Mouse (Mus musculus): ENCODE results near the gene Rab1a.
A peak's percentile ranks its signal among the peaks of the same experiment; 100 is the strongest.
"Not testable (repeated sequence)": the region's sequence is repeated elsewhere in the genome, so short reads cannot be mapped to it uniquely, and the experiment has no call there.

Rab1a gene

DNA sequence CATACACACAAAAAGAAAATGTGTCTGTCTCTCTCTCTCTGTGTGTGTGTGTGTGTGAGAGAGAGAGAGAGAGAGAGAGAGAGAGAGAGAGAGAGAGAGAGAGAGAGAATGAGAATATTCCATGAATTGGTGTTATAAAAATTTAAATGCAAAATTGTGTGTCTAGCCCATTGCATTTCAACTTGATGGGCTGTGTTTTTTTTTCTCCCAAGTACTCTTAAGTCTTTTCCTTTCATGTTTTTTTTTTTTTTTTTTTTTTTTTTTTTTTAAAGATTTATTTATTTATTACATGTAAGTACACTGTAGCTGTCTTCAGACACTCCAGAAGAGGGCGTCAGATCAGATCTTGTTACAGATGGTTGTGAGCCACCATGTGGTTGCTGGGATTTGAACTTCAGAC lies 20.4 kb downstream of the Rab1a start:
- DNase-seq: not testable (repeated sequence)

DNA sequence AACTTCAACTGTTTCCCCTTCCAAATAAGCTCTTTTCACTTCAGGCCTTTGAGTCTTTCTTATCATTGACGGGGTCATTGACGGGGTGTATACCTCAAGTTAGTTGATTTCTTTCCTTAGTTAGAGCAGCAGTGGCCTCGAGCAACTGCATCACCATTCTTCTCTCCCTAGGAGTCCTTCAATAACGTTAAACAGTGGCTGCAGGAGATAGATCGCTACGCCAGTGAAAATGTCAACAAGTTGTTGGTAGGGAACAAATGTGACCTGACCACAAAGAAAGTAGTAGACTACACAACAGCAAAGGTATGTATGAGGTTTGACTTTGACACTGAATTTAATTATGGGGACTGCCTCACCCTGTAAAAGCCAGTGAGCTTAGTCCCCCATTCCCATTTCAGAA lies 23.0 kb downstream of the Rab1a start:
- DNase-seq: no peak

DNA sequence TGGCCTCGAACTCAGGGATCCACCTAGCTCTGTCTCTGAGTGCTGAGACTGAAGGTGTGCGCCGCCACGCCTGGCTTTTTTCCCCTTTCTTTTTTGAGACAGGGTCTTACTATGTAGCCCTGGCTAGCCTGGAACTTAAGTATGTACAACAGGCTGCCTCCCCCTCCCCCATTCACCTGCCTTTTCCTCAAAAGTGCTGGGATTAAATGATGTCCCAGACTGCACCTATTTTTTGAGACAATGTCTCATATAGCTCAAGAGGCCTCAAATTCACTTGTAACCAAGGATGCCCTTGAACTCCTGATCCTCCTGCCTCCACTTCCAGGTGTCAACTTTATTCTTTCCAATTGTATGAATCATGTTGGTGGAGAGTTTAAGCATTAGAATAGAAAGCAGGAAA lies 24.7 kb downstream of the Rab1a start:
- DNase-seq: no peak

DNA sequence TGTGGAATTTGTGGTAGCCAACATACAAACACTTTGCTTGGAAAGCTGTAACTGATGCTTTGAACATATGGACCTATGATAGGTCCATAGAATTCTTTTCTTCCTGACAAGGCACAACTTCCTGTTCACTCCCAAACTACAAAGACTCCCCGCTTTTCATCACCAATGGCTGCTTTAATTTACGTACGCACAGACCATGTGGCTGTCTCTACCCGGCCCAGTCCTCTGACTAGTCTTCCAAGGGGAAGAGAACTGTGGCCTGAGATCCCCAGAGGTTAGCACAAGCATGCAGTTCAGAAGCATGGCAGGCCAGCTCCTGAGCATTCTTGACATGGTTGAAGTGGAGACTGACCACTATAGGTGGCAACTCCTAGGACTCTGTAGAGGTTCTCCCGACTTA lies 27.4 kb downstream of the Rab1a start:
- DNase-seq: no peak

DNA sequence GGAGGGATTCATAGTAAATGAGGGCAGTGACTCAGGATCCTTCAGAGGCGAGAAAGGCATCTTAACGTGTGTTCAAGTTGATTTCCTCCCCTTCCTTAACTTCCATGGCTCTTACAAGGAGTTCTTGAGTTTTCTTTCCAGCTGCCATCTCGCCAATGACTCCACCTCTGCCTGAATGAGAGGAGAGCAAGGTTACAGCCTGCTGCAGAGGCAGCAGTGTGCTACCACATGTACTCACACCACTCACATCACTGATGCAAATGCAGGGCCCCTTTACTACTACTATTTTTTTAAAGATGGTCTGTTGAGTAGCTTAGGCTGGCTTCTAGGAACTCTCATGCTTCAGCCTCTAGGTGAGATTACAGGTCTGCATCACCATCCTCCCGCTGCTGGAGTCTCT lies 28.1 kb downstream of the Rab1a start:
- DNase-seq: no peak

DNA sequence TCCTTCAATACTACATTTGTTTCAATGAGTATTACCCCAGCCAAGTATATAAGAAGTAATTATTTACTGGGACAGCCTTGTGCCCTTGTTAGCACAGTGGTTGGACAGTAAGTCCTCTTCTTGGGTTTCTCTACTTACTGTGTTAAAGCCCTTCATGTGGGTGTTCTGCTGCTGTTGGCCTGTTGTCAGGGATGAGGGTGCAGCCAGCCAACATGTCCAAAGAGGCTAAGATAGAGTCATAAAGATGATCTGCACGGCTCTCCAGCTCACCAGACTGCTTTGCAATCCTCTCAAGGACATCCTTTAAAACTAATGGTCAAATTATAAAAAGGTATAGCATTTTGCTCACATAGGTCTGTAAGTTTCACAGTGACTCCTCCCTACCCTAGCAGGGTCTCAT lies 29.1 kb downstream of the Rab1a start:
- no peak for DNase-seq

DNA sequence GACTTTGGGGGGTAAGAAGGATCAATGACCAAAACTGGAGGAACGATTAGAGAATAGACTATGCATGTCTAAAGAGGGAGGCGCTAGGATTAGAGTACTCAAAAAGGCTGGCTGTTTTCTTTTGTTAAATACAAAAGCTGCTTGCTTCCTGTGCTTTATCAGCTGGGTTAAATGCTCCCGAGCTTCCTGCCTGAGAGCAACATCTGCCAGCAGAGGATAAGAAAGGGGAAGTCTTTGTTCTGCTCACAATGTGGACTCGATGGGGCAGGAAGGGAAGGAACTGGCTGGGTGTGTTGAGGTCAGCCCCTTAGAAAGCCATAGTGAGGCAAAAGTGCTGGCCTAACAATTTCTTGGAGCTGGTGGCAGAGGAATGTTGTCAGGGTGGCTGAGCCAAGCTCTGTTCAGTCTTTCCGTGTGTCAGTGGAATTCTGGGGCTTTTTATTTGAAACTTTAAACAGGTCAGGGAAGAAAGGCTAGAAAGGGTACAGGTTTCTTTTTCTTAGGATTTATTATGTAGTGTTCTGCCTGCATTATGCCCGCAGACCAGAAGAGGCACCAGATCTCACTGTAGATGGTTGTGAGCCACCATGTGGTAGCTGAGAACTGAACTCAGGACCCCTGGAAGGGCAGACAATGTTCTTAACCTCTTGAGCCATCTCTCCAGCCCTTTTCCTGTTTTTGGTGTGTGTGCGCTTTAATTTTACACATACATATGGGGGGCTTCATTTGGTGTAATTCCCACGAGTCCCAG lies 30.1 kb downstream of the Rab1a start:
- no peak for DNase-seq

DNA sequence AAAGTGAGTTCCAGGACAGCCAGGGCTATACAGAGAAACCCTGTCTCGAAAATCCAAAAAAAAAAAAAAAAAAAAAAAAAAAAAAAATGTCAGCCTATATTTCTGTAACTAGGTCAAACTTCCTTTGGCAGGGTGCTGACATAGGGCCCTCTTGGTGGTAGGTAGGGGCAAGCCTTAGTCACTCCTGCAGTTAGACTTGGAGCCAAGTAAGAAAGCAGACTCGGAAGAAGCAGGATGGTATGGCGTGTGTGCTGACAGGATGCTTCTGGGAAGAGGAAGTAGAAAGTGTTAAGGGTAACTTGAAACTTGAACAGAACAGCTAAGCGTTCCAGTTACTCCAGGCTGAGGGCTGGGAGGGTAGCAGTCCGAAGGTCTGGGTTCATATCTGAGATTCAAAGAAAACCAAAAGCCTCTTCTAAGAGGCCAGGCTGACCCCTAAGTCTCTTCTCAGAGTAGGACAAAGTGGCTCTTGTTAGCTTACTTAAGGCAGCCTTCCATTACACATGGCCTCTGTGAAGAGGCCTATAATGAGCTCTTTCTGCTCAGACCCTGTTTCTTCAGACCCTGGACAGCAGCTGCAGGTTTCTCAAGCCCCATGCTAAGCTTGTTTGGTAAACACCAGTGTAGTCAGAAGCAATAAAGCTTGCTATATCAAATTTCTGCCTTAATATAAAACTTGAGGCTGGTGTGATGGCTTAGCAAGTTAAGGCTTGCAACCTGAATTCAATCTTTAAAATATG lies 31.0 kb downstream of the Rab1a start:
- DNase-seq: no peak

DNA sequence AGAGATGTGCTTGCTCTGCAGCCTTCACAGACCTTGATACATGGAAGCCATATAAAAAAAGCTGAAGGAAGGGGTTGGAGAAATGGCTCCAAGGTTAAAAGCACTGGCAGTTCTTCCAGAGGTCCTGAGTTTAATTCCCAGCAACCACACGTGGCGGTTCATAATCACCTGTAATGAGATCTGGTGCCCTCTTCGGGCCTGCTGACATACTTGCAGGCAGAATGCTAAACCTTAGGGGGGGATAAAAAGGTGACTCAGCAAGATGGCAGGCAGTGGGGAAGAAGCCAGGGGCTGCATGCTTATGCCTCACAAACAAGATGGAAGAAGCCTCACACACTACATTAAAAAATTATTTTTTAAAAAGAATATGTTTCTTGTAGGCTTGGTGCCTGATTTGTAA lies 33.0 kb downstream of the Rab1a start:
- DNase-seq: no peak

DNA sequence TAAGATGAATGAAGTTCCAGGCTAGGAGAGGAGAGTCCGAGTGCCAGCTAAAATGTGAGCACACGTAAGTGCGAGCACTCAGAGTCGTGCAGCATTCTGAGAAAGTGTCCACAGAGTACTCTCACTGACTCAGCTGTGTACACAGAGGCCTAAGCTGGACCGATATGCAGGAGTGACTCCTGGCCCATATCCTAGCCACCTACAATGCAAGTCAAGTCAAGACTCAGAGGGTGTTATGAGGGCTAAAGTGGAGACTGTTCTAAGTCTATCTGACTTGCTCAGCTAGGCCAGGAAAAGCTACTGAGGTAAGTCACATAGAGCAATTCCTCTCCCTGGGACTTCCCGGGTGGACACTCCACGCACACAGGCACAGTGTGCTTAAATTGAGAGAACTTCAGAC lies 35.8 kb downstream of the Rab1a start:
- no peak for DNase-seq

DNA sequence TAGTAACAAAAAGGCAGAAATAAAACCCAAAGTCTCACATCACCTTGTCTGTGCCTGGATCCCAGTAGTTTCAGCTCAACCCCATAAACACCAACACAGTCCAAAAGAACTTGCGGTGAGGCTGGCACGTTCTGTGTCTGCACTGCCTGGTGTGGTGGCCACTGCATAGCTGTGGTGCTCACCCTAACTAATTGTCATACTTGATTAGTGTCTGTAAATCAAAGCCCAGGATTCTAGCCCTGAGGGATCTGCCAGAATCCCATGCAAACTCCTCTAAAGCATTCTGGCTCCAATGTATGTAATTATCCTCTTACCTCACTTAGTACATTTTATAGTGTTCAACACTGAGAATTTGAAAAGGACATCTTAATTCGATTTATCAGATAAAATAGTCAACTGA lies 36.7 kb downstream of the Rab1a start:
- no peak for DNase-seq

DNA sequence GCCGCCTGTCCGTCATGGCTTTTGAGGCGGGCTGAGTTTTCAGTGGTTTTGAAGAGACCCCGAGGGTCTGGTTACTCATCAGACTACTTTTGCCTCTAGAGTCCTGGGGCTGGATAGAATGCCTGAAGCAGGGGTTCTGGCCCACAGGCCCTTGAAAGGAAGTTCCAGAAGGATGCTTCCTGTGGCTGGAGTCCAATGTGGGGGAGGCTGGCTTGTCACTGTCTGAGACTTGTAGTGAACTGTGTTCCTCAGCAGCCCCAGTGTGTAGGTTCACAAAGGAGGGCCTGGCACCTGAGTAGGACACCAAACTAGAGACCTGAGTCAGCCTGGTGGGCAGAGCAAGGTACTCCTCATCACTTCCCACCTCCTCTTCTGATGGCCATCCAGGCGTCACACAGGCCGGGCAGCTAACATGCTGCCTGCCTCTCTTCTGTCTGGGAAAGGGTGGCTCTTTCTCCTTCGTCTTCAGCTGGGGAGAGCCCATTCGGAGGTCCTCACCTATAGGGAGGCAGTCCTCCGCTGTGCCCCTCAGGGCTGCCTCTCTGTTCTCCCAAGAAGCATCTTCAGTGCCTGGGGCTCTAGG lies 38.1 kb downstream of the Rab1a start:
- no peak for DNase-seq

DNA sequence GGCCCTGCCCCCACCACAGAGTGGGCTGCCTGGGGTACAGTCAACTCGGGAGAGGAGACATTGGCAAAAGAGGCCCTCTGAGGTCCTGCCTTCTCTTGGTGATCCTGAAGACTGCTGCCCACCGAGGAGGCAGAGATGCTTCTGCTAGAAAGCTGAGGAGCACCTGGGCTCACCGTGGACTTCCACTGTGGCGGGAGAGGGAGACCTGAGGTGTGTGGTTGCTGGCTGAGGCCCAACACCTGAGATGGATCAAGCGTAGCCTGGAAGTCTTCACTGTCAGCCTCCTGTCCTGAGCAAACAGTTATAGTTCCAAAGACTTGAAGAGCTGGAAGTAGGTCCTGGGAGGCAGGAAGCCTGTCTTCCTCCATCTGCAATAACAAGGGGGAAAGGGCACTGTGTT lies 39.1 kb downstream of the Rab1a start:
- no peak for DNase-seq

DNA sequence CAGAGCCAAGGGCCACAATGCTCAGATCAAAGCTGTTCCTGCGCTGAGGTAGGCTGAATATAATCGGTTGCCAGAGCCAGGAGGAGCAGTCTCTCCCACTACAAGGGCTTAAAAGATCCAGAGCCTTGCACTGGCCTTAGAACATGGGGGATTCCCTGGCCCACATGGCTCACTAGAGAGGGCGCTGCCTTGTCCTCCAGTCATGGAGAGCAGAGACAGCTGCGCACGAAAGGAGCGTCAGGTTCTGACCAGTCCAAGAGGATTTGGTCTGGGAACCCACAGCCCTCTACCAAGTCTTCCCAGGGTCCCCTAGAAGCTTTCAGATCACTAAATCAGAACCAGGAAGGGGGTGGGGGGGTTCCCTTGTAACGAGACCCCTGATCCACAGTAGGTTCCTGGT lies 40.1 kb downstream of the Rab1a start:
- no peak for DNase-seq

DNA sequence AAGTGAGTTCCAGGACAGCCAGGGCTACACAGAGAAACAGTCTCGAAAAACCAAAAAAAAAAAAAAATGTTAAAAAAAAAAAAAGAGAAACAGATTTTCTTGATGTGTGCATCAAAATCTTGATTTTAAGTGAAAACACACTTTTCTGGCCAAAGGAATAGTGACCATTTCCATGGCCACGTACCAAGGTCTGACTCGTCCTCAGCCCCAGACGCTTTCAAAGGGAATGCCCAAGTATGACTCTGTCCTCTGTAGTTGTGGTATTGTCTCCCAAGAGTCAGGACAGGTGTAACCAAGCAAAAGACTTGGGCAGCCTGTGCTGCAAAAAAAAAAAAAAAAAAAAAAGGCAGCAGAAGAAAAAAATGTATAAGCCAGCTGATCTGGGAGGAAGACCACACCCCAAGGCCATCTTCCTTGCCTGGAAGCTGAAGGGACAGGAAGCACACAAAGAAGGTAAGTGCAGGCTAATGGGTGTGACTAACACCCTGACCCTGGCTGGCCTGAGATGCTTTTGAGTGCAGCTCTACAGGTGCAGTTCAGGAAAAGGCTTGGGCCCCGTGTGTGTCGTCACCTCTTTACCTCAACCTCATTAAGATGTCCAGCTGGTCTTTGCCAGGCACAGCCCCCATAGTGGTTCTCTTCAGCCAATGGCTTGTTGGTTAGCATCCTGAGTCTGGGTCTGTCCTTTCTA lies 41.3 kb downstream of the Rab1a start:
- no peak for DNase-seq

DNA sequence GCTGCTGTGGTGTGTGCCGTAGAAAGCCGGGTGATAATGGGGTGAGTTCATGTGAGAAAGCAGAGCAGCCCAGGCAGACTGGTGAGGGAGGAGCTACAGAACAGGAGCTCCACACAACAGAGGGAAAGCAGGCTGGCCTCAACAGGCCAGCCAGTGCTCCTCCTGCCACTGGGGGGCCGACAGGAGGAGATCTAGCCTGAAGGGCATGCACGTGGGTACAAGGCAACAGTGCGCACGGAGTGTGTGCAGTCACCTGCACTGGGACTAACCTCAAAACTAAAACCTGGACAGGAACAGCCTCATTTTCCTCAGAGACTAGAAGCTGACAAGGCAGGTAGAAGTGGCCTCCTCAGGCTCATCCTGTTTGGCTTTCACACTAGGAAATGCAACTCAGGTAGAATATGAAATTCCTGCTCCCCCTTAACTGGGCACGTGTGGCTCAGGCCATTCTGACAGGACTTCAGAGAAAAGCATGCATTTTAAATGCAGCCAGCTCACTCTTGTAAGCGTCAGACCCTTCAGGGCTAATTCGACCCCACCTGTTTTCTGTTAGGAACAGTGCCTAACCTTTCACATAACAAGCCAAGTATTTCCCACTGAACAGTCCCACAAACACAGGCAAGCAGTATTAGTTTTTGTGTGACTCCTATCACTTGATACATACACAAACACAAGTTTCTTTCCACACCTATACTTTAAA lies 42.1 kb downstream of the Rab1a start:
- peak; percentile 42 for DNase-seq

DNA sequence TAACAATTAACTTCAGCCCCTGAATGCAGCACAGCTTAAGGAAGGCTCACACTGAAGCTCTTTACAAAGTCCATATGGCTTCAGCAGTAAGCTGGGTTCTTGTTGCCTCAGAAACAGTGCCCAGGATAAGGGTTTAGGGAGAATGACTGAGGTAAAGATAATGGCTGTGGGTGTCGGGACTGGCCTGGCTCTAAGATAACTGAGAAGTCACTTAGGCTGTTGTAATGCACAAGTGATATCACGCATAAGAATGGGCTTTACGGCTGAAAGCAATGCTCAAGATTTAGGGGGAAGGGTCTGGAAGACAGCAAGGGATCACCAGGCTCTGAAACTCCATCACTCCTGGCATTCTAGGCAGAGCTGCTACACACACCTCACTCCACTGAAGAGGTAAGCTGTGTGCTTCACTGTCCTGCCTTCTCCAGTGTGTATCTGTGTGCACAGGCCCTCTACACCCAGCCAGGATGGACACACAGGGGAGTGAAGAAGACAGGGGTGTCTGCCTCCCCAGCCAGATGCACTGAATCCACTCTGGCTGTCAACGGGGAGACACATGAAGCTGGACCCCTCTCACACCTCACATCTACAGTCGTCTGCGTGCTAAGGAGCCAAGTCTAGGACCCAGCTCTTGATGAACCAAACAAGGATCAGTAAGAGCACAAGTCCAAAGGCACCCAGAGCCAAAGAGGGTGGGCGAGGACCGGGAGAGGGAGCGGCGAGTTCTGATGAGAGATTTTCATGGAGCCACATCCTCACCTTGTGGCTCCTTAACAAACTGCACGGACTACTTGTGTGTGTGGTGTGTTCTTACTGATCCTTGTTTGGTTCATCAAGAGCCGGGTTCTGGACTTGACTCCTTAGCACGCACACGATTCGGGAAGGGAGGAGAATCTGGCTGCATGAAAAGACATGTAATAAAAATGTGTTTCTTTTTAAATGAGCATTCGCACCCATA lies 43.4 kb downstream of the Rab1a start:
- no peak for DNase-seq

DNA sequence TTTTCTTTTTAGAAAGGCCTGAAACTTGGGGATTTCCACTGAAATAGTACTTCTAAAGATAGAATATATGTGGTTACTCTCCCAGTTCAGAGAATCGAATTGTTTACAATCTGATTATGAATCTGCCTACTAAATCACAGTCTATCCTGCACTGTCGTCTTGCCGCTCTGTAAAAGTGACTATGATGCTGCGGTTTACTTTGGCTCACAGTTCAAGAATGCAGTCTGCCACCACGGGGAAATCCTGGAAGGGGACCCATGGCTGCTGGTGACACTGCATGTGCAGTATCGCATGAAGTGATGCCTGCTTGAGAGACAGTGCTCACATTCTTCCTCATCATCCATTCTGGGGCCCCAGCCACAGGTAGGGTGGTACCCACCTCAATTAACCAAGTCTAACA lies 44.1 kb downstream of the Rab1a start:
- no peak for DNase-seq

DNA sequence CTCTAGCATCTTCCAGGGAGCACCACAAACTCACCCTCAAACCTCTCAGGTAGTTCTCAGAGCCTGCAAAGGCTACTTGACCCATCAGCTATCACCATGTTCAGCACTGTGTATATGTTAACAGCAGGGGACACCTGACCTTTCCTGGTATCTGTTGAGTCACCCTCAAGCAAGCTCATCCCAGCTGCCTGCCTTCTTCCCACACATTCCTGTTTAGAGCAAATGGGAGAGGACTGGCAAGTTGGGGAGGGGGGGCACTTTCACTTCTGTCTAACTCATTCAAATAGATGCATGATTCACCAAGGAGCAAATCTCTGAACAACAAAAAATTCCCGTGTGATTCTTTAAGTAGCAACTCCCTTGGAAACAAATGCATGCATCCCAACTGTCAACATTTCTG lies 45.4 kb downstream of the Rab1a start:
- DNase-seq: no peak

DNA sequence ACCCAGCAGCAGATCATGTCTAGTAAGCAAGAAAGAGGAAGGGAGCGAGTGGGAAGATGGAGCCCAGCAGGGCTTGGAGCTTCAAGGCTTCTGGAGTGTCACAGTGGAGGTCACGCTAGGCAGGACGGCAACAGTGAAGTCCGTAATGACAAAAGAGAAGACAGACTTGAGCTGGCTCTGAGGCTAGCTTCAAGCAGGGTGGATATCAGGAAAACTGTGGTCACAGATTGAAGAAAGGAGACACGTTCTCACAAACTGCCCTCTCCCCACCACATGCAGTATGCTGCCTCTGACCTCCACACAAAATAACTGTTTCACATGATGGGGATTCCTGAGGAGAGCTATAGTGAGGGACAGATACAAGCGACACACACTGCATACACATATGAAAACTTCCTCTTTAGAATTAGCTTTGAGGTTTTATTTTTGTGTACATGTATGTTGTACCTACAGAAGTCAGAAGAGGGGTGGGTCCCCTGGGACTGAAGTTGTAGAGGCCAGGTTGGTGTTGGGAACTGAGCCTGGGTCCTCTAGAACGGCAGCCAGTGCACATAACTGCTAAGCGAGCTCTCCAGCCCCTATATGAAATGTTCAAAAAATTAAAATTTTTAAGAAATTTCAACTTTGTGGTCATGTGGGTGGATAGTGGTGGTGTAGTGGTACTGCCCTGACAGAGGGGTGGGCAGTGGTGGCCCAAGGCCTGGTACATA lies 46.1 kb downstream of the Rab1a start:
- no peak for DNase-seq

DNA sequence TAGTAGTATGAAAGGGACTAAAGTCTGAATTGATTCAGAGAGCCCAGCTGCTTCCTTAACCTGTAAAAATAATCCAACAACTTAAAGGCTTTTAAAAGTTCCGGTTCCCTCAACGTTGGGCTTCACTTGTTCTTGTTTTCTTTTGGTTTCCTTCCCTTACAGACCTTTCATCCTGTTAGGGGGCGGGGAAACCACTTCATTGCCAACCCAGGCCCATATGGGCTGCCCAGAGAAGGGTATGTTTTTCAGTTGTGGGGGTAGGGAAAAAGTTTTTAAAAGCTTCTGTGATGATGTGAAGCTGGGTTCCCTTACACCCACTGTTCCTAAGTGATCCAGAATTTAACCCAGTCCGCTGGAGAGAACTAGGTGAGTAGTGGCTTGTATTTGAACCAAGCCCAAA lies 47.0 kb downstream of the Rab1a start:
- peak; percentile 17 for DNase-seq
